ENCODE assay signal across 8 mouse cellular contexts in the genomic region with DNA sequence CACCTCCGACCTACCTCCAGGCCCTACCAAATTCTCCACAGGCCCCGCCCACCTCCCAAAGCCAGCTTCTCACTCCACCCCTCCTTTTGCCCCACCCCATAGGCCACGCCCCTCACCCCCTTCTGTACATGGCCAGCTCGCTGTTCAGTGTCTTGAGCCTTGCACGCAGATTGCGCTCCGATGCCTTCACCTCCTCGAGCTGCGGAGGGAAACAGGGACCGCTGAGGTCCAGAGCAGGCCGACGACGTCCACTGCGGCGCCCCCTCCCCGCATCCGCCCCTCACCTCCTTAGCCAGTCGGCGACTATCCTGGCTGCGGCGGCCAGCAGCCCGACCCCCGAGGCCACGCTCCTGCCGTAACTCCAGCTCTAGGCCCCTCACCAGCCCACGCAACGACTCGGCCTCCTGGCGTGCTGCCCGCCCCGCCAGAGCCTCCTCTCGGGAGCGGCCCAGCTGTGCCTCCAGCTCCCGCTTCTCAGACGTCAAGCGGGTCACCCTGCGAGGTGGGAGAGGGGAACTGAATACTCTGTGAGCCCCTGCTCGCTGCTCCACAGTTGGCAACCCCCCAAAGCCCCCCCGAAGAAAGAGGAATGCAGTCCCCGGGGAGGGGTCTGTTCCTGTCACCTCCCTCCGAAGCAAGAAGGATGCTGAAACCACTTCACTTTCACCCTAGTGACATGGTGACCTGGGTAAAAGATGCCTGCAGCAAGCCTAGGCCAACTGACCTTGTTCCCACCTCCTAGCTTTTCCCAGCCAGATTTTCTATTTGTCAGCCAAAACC. TPM values are rescaled to one million over a fixed set of nuclear protein-coding genes. Genes with fewer than 3 reads are reported as not detected.
DNase-seq lines count a peak whose midpoint lies in the region; ATAC-seq and TF ChIP-seq lines count a peak whose summit lies in the region.

No protein-coding gene starts in this region.

- no peak overlapping the region for H3K27ac ChIP-seq in cerebellum, adult 2 months (ENCODE audit: insufficient read depth, low read length)
- no peak overlapping the region for H3K27ac ChIP-seq in forebrain, embryonic 15.5 days (replicated peaks)
- no peak overlapping the region for H3K27ac ChIP-seq in hindbrain, embryonic 11.5 days (ENCODE audit: low read depth, low read length)

- peak; percentile 31; the same call in 1 of the 2 replicates for TF ChIP-seq POLR2A in cerebellum, adult 2 months (IDR thresholded peaks at IDR 0.05; ENCODE audit: borderline replicate concordance, insufficient read depth, low read length)

- peak; percentile 96 for DNase-seq in heart, adult 11 months
- no peak for DNase-seq in heart, postnatal 25 days (ENCODE audit: low spot score)
- peak; percentile 80 to 83 for DNase-seq in cerebellum, adult 2 months
- peak; percentile 69 for DNase-seq in hindbrain, embryonic 11.5 days (ENCODE audit: low spot score)
- peak; percentile 75 for DNase-seq in left cerebral cortex, postnatal 4 days
- DNase-seq in right cerebral cortex, postnatal 4 days: peak; percentile 65

- intact Hi-C loops in heart, postnatal 25 days (cut with DNase I): no loop called here
- intact Hi-C loops in left cerebral cortex, postnatal 4 days (cut with DNase I): loop anchor here (10.0 kb wide), 1 partner anchor 111 kb away; the partner anchor contains the start of gene Irf2bp1

- H3K27me3 ChIP-seq in cerebellum, adult 2 months (ENCODE audit: control insufficient read depth, insufficient read depth, low read length): no peaks in the 10 kb centered on the region
- H3K27me3 ChIP-seq in forebrain, embryonic 15.5 days: 0 out of 2 replicates have a peak, but pooled peaks cover 5% of the 10 kb centered on the region
- H3K27me3 ChIP-seq in hindbrain, embryonic 11.5 days (ENCODE audit: control insufficient read depth, insufficient read depth, low read length): peaks cover 7% of the 10 kb centered on the region; the same call in 1 of the 2 replicates

- TF ChIP-seq CTCF in cerebellum, adult 2 months (IDR thresholded peaks at IDR 0.05; ENCODE audit: borderline replicate concordance, insufficient read depth, low read depth, low read length): no peak

- H3K9ac ChIP-seq in forebrain, embryonic 15.5 days (replicated peaks): peak overlapping the region; percentile 53
- H3K9ac ChIP-seq in hindbrain, embryonic 11.5 days (ENCODE audit: low read depth, low read length): peak overlapping the region; percentile 50

- H3K4me2 ChIP-seq in forebrain, embryonic 15.5 days (replicated peaks): peak overlapping the region; percentile 74
- peak overlapping the region; percentile 65 for H3K4me2 ChIP-seq in hindbrain, embryonic 11.5 days (replicated peaks; ENCODE audit: low read depth, low read length)

- H3K4me3 ChIP-seq in cerebellum, adult 2 months (replicated peaks; ENCODE audit: insufficient read depth, low read depth, low read length): peak overlapping the region; percentile 82
- peak overlapping the region; percentile 50 for H3K4me3 ChIP-seq in forebrain, embryonic 15.5 days
- peak overlapping the region; percentile 30 for H3K4me3 ChIP-seq in hindbrain, embryonic 11.5 days (ENCODE audit: low read depth, low read length)

- ATAC-seq in forebrain, embryonic 15.5 days (replicated peaks): peak; percentile 39; the same call in 1 of the 2 replicates
- peak; percentile 41; the same call in 1 of the 2 replicates for ATAC-seq in hindbrain, embryonic 11.5 days (ENCODE audit: low FRiP score)
- ATAC-seq in megakaryocyte-erythroid progenitor cell, adult 5-6 weeks (replicated peaks; ENCODE audit: low FRiP score, low TSS enrichment, poor library complexity, severe bottlenecking): peak; percentile 85

- WGBS in cerebellum, adult 2 months: 2% methylated on average over 41 of the region's 41 CpGs
- WGBS in forebrain, embryonic 15.5 days: 1% methylated on average over 38 of the region's 41 CpGs
- WGBS in hindbrain, embryonic 11.5 days: 2% methylated on average over 41 of the region's 41 CpGs

- peaks cover 9% of the 10 kb centered on the region; the same call in 1 of the 2 replicates for H3K4me1 ChIP-seq in cerebellum, adult 2 months (ENCODE audit: control insufficient read depth, insufficient read depth, low read length)
- H3K4me1 ChIP-seq in forebrain, embryonic 15.5 days: peaks cover 20% of the 10 kb centered on the region
- H3K4me1 ChIP-seq in hindbrain, embryonic 11.5 days (replicated peaks; ENCODE audit: control insufficient read depth, insufficient read depth, low read length): peaks cover 5% of the 10 kb centered on the region; the same call in 1 of the 2 replicates

- H3K9me3 ChIP-seq in forebrain, embryonic 15.5 days: no peaks in the 10 kb centered on the region
- H3K9me3 ChIP-seq in hindbrain, embryonic 11.5 days (ENCODE audit: control insufficient read depth, low read length): no peaks in the 10 kb centered on the region

- H3K36me3 ChIP-seq in forebrain, embryonic 15.5 days: no peaks in the 10 kb centered on the region; the same call in 1 of the 2 replicates
- no peaks in the 10 kb centered on the region for H3K36me3 ChIP-seq in hindbrain, embryonic 11.5 days (ENCODE audit: control insufficient read depth, insufficient read depth, low read length)

RNA-seq across cellular contexts. Expression of gene Ccdc61, which starts 16.4 kb away (rescaled TPM):
- 1 to 10 TPM; 7.7 to 8.3 TPM for total RNA-seq in heart, postnatal 25 days (2021)
- 16.3 and 17.6 TPM in 2 replicates for polyA plus RNA-seq in cerebellum, adult 2 months (2012; rRNA removed)
- 26.5 and 27.9 TPM in 2 replicates for polyA plus RNA-seq in forebrain, embryonic 15.5 days (2015; fragmentation: Nextera tagmentation; extraction: Ambion mirVana)
- polyA plus RNA-seq in hindbrain, embryonic 11.5 days (2014; fragmentation: Nextera tagmentation; extraction: Ambion mirVana): 22.9 and 27.3 TPM in 2 replicates
- 10 to 100 TPM; 16.0 to 23.3 TPM for total RNA-seq in left cerebral cortex, postnatal 4 days (2021)
- 23.6 and 42.3 TPM in 2 replicates for total RNA-seq in megakaryocyte-erythroid progenitor cell, adult 5-6 weeks (2014; fragmentation: Nextera tagmentation)
- 6.8 and 13.3 TPM in 2 replicates for total RNA-seq in megakaryocyte-erythroid progenitor cell, adult 5-6 weeks (2017)

RNA-seq across cellular contexts. Expression of gene Pglyrp1, which starts 22.7 kb away (rescaled TPM):
- total RNA-seq in heart, postnatal 25 days (2021): 1 to 10 TPM; 1.2 to 1.7 TPM
- polyA plus RNA-seq in cerebellum, adult 2 months (2012; rRNA removed): 17.3 TPM in 2 replicates
- polyA plus RNA-seq in forebrain, embryonic 15.5 days (2015; fragmentation: Nextera tagmentation; extraction: Ambion mirVana): 18.2 and 19.2 TPM in 2 replicates
- 2.8 and 2.9 TPM in 2 replicates for polyA plus RNA-seq in hindbrain, embryonic 11.5 days (2014; fragmentation: Nextera tagmentation; extraction: Ambion mirVana)
- total RNA-seq in left cerebral cortex, postnatal 4 days (2021): 10 to 100 TPM; 16.1 to 16.8 TPM
- total RNA-seq in megakaryocyte-erythroid progenitor cell, adult 5-6 weeks (2014; fragmentation: Nextera tagmentation): 1.9 and 43.9 TPM in 2 replicates
- 0.61 and 2.2 TPM in 2 replicates for total RNA-seq in megakaryocyte-erythroid progenitor cell, adult 5-6 weeks (2017)

RNA-seq across cellular contexts. Expression of gene Nova2, which starts 31.8 kb away (rescaled TPM):
- total RNA-seq in heart, postnatal 25 days (2021): 1 to 10 TPM; 5.5 to 6.6 TPM
- polyA plus RNA-seq in cerebellum, adult 2 months (2012; rRNA removed): 12.8 and 14.5 TPM in 2 replicates
- 17.6 and 18.0 TPM in 2 replicates for polyA plus RNA-seq in forebrain, embryonic 15.5 days (2015; fragmentation: Nextera tagmentation; extraction: Ambion mirVana)
- 12.7 and 18.0 TPM in 2 replicates for polyA plus RNA-seq in hindbrain, embryonic 11.5 days (2014; fragmentation: Nextera tagmentation; extraction: Ambion mirVana)
- total RNA-seq in left cerebral cortex, postnatal 4 days (2021): 100 to 1,000 TPM; 152 to 154 TPM
- not detected in 2 replicates for total RNA-seq in megakaryocyte-erythroid progenitor cell, adult 5-6 weeks (2014; fragmentation: Nextera tagmentation)
- total RNA-seq in megakaryocyte-erythroid progenitor cell, adult 5-6 weeks (2017): not detected in 2 replicates

RNA-seq across cellular contexts. Expression of gene Mill2, which starts 54.1 kb away (rescaled TPM):
- 1 to 10 TPM; 6.5 to 6.7 TPM for total RNA-seq in heart, postnatal 25 days (2021)
- polyA plus RNA-seq in cerebellum, adult 2 months (2012; rRNA removed): 2.0 and 2.1 TPM in 2 replicates
- 0.13 and 0.29 TPM in 2 replicates for polyA plus RNA-seq in forebrain, embryonic 15.5 days (2015; fragmentation: Nextera tagmentation; extraction: Ambion mirVana)
- polyA plus RNA-seq in hindbrain, embryonic 11.5 days (2014; fragmentation: Nextera tagmentation; extraction: Ambion mirVana): 0.13 and 0.48 TPM in 2 replicates
- 1 to 10 TPM in 1 of 2 experiments, under 1 TPM in 1; 0.90 to 1.5 TPM for total RNA-seq in left cerebral cortex, postnatal 4 days (2021)
- 1.4 TPM in 1 of 2 replicates, not detected in the other for total RNA-seq in megakaryocyte-erythroid progenitor cell, adult 5-6 weeks (2014; fragmentation: Nextera tagmentation)
- total RNA-seq in megakaryocyte-erythroid progenitor cell, adult 5-6 weeks (2017): 2.0 TPM in 1 of 2 replicates, not detected in the other

Comparison
In these comparisons a context has a peak if more than half of its experiments do, and no peak if none do; other contexts are left out.
1. H3K4me3 ChIP-seq: peak in every context shown above with its lines; median percentile 82 in cerebellum, adult 2 months; 50 in forebrain, embryonic 15.5 days; 30 in hindbrain, embryonic 11.5 days.
2. RNA of gene Nova2, which starts 31.8 kb away (total RNA-seq): 152 to 154 TPM in left cerebral cortex, postnatal 4 days; 5.5 to 6.6 TPM in heart, postnatal 25 days and not detected in megakaryocyte-erythroid progenitor cell, adult 5-6 weeks; every median in the first group is over 10 times any median in the second.
3. Peak in every context shown above with its lines, with median percentiles within 50 percentile points of each other: ATAC-seq.